Mouse (Mus musculus) urinary bladder, postnatal 36 days (tissue): ENCODE data around the gene Sh3gl2.
A peak's percentile ranks its signal among the peaks of the same experiment; 100 is the strongest.

Experiments used
- DNase-seq, 2 experiments: peaks; one replicate each; pipeline ENCODE4 v3.0.0; 2022; ENCODE audit warnings: low spot score in 2 of 2, mixed read lengths in 1 of 2

Gene Sh3gl2

GRCm38 (mm10) chr4:85416466-85416865, 211.5 kb downstream of the Sh3gl2 start:
- no peak for DNase-seq

DNA sequence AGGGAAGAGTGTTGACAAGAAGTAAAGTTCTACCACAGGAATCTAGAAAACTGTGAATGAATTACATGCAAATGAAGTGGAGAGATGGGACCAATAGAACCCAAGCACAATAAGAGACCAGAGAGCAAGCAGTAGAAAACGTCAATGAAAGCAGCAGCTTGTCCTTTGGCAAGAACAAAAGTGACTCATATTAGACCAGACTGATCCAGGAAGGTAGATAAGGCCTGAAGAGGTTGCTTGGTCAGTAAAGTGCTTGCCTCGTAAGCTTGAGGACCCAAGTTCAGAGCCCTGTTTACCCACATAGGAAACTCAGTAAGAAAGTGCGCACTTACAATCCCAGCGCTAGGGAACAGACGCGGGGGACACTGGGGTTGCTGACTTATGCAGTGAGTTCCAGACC, 215.5 kb downstream of the Sh3gl2 start:
- no peak for DNase-seq

- no peak for DNase-seq
These were observed 221.3 kb downstream of the Sh3gl2 start for GRCm38 (mm10) chr4:85426211-85426610.

DNA sequence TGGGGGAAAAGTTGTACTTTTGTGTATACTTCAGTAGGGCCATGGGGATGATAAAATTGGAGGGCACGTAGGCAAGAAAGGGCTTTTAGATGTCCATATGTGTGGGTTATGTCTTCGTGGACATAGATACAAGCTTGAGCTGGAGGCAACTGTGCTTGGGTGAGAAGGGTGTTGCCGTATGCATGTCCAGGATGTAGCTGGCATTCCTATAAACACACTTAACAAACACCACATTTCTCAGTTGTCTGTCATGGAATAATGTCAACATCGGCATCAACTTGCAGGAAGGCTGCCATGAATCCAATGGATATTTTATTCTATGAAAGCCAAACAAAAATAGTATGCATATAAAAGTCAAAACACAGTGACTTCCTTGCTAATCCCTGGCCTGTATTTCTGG, 227.9 kb downstream of the Sh3gl2 start:
- no peak for DNase-seq

GRCm38 (mm10) chr4:85434734-85435133, 229.8 kb downstream of the Sh3gl2 start:
- DNase-seq, result no peak

- no peak for DNase-seq
These were observed 233.9 kb downstream of the Sh3gl2 start for GRCm38 (mm10) chr4:85438813-85439212.

- no peak for DNase-seq
These were observed 278.7 kb downstream of the Sh3gl2 start for GRCm38 (mm10) chr4:85483586-85483985.

DNA sequence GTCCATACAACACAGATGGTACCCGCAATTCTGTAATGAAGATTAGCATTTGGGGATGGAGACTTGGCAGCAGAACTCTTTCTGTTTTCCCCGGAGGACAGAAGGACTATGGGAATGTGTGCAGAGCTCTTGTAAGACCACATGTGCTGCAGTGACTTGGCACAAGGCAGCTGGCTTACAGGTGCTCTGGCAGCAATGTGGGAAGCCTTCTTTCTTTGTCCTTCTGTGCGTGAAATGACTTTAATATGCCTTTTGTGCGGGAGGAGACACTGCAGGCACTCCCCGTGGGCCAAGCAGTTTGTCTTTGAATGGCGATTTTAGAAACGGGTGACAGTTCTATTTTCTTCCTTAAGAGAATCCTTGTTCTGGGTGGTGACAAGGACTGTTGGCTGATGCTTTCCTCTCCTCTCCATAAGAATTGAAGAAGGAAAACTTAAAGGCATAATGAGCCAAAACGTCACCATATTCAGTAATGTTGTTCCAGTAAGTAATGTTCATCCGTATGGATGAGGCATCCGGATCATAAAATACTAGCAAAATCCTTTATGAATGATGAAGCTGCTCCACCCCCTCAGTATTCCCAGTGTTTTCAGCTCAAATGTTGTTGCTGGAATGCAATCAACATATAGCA, 281.5 kb downstream of the Sh3gl2 start:
- DNase-seq, result no peak

DNA sequence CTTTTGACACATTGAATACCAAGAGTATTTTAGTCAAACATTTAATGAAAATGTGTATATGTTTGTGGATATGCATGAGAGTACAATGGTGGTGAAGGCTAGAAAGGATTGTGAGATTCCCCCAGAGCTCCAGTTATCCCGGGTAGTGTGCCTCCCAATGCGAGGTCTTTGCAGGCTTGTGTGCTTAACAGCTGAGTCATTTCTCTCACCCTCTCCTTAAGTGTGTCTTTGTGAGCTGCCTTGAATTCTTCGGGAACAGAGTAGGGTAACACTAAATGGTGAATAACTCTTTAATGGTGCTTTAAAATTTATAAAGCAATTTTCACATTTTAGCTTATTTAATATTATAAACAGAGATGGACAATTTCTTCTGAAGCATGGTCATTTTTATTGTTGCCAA, 300.8 kb downstream of the Sh3gl2 start:
- no peak for DNase-seq

DNA sequence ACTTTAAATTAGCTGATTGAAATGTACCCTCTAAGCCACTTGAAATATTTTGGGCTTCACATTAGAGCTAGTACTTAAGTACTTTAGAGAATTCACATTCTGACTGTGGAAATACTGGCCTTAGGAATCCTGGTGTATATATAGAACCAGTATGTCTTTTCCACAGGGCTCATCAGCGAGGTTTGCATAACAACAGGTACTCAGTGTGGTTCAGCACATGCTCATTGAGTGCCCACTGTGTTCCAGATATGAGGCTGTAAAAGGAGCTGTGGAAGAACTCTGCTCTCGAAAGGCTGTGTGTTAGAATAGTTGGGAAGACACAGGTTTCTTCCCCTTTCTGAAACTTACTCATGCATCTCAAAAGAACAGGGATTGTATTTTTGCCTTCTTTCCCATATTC, 302.1 kb downstream of the Sh3gl2 start:
- DNase-seq, result no peak

DNA sequence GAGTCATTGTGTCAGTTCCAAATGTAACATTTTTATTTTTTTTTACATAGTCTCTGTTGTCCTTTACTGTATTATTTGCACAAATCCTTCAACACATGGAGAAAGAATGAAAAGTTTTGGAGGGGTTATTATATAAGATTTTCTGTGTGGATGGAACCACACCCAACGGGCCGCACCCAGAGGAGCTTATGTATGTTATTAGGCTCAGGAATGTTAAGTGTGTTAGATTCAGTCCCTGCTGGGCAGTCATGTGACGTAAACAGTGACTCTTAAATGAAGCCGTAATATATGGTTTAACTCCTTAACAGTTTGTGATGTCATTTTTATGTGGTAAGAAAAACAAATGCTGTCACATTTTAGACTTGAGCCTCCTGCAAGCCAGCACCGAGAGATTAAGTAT, 302.6 kb downstream of the Sh3gl2 start:
- no peak for DNase-seq

- DNase-seq, result peak; percentile 60 to 72
These were observed 308.4 kb downstream of the Sh3gl2 start for GRCm38 (mm10) chr4:85513288-85513687.

DNA sequence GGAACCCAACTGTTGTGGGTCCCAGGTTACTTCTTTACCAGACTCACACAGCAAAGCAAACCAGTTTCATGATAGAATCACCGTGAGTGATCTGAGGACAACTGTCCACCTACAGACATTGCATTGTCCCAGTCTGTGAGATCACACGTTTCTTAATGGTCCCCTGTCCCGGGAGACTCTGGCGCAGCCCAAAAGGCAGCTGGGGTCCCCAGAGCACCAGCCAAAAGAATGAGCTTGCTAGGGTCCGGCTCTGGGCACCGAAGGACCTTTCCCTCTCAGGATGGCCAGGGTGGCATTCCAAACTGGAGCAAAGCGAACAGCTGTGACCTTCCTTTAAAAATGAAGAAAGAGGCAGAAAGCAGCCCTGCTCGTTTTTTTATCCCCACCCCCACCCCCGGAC, 308.9 kb downstream of the Sh3gl2 start, which contains the start of gene Adamtsl1:
Gene Adamtsl1 (plus strand): TSS at position 381 of the 400 bp plus-strand sequence.
- DNase-seq, result no peak

- DNase-seq, result peak; percentile 17 to 42
These were observed 309.3 kb downstream of the Sh3gl2 start for GRCm38 (mm10) chr4:85514205-85514681.

GRCm38 (mm10) chr4:85526966-85527566, 322.1 kb downstream of the Sh3gl2 start:
- DNase-seq, result no peak

GRCm38 (mm10) chr4:85529852-85530251, 324.9 kb downstream of the Sh3gl2 start:
- no peak for DNase-seq

DNA sequence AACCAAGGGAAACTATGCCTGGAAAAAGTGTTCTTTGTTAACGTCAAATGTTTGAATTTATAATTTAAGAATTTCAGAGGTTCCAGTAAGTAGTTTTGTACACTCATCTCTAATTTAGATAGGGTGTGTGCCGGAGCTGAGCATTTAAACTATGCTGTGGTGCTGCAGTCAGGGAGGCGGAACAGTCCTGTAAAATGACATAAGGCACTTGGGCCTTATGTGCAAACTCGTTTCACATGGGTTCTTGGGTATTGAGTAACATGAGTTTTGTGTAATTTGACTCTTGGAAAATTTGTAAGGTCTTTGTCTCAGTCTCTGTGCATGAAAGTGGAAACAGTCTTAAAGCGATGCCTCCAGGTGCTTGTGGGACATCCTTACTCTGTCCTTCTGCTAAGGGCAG, 334.8 kb downstream of the Sh3gl2 start:
- no peak for DNase-seq

- DNase-seq, result no peak
These were observed 338.3 kb downstream of the Sh3gl2 start for GRCm38 (mm10) chr4:85543221-85543620.

GRCm38 (mm10) chr4:85554696-85555095, 349.8 kb downstream of the Sh3gl2 start:
- no peak for DNase-seq

DNA sequence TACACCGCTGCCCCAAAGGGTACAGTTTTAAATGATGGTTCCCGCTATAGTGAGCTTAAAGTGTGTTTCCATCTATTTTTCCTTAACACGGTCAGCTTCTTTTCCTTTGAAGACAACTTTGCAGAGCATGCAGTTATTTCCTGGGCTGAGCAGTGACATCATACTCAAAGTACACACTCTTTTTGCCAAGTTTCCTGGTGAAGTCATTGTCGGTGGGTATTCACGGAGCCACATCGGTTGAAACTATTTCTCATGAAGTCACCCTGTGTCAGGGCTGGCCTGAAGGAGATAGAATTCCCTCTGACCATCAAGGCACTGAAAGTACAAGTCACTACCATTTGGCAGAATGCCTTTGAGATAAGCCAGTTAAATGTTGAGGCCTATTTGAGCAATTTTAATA, 354.8 kb downstream of the Sh3gl2 start:
- no peak for DNase-seq

DNA sequence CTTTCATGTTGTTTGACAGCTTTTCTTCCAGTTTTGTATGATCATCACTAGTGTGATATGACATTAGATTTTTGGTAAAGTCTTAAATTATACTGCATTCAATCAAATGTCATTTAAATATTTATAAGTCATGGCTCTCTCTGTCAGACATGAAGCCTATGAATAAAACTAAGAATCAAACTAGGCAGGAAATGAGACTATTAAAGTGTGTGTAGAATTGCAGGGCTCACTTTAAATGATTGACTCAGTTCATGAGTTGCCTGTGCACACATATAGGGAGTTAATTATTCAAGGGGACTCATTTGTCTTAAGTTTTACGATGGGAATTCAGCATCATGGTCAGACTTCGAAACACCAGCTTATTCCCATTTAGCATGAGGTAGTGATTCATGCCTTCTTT, 380.5 kb downstream of the Sh3gl2 start:
- no peak for DNase-seq

GRCm38 (mm10) chr4:85588928-85589327, 384.0 kb downstream of the Sh3gl2 start:
- no peak for DNase-seq

GRCm38 (mm10) chr4:85591037-85591436, 386.1 kb downstream of the Sh3gl2 start:
- DNase-seq, result no peak

- DNase-seq, result no peak
These were observed 389.2 kb downstream of the Sh3gl2 start for GRCm38 (mm10) chr4:85594159-85594558.
